Mouse (Mus musculus) myocyte (in vitro differentiated cells): ENCODE measurements at regions not wholly inside any gene's neighbourhood (a gene's known extent, or its start where the extent isn't known, plus 50 kb on each side); places are given as distances from the start of the nearest gene placed in this dataset.

ENCODE experiments used
- H3K27me3 ChIP-seq: one replicate; pipeline ENCODE4 v1.6.1; 2011; ENCODE audit not compliant: control insufficient read depth, insufficient read depth, insufficient read length
- H3K36me3 ChIP-seq: one replicate; pipeline ENCODE4 v1.6.1; 2011; ENCODE audit not compliant: control insufficient read depth, insufficient read depth
- H3K4me2 ChIP-seq: one replicate; pipeline ENCODE4 v1.6.1; 2011; ENCODE audit warnings: low read depth, control low read depth
- H3K4me3 ChIP-seq: one replicate; pipeline ENCODE4 v1.5.1; 2011; ENCODE audit warnings: mild to moderate bottlenecking, control low read depth, moderate library complexity
- H3K79me2 ChIP-seq: one replicate; pipeline ENCODE4 v1.6.1; 2011; ENCODE audit not compliant: control insufficient read depth, insufficient read depth
- H3ac ChIP-seq: one replicate; pipeline ENCODE4 v1.6.1; 2011; ENCODE audit not compliant: control insufficient read depth, insufficient read length
- CEBPB ChIP-seq: IDR thresholded peaks from 2 replicates; pipeline ENCODE4 v1.6.1; 2011; ENCODE audit warnings: mild to moderate bottlenecking, moderate library complexity; ENCODE audit not compliant: poor library complexity, insufficient read depth, severe bottlenecking
- E2F4 ChIP-seq: IDR thresholded peaks from one replicate; pipeline ENCODE4 v1.6.1; 2011; ENCODE audit warnings: mild to moderate bottlenecking, control low read depth, moderate library complexity; ENCODE audit not compliant: insufficient read depth
- MAX ChIP-seq: IDR thresholded peaks from one replicate; pipeline ENCODE4 v1.6.1; 2011; ENCODE audit warnings: low read depth, mild to moderate bottlenecking, control low read depth
- MYOD1 ChIP-seq, 3 experiments: IDR thresholded peaks; one replicate each; pipeline ENCODE4 v1.6.1; 2011; ENCODE audit warnings: control low read depth in 2 of 3, low read depth in 2 of 3, mild to moderate bottlenecking in 2 of 3, moderate library complexity in 1 of 3; ENCODE audit not compliant: insufficient read length in 2 of 3, control insufficient read depth in 1 of 3
- MYOG ChIP-seq, 3 experiments: IDR thresholded peaks; one replicate each; pipeline ENCODE4 v1.6.1; 2011; ENCODE audit warnings: control low read depth in 2 of 3, low read depth in 2 of 3, mild to moderate bottlenecking in 2 of 3; ENCODE audit not compliant: insufficient read length in 2 of 3, control insufficient read depth in 1 of 3, insufficient read depth in 1 of 3
- POLR2A ChIP-seq: IDR thresholded peaks from one replicate; pipeline ENCODE4 v1.6.1; 2011; ENCODE audit warnings: low read depth, mild to moderate bottlenecking, control low read depth, moderate library complexity; ENCODE audit not compliant: insufficient read length
- POLR2AphosphoS2 ChIP-seq: IDR thresholded peaks from one replicate; pipeline ENCODE4 v1.6.1; 2011; ENCODE audit warnings: low read depth, control low read depth; ENCODE audit not compliant: insufficient read length
- REST ChIP-seq: IDR thresholded peaks from one replicate; pipeline ENCODE4 v1.6.1; 2011; ENCODE audit warnings: mild to moderate bottlenecking, control low read depth, moderate library complexity; ENCODE audit not compliant: insufficient read depth, insufficient read length
- SRF ChIP-seq: IDR thresholded peaks from one replicate; pipeline ENCODE4 v1.6.1; 2011; ENCODE audit warnings: low read depth; ENCODE audit not compliant: control insufficient read depth, insufficient read length
- TCF12 ChIP-seq: IDR thresholded peaks from one replicate; pipeline ENCODE4 v1.6.1; 2011; ENCODE audit warnings: mild to moderate bottlenecking, control low read depth; ENCODE audit not compliant: poor library complexity, insufficient read depth, severe bottlenecking
- TCF3 ChIP-seq: IDR thresholded peaks from one replicate; pipeline ENCODE4 v1.6.1; 2011; ENCODE audit warnings: low read depth, control low read depth; ENCODE audit not compliant: insufficient read length
- USF1 ChIP-seq: IDR thresholded peaks from one replicate; pipeline ENCODE4 v1.6.1; 2011; ENCODE audit warnings: low read depth, mild to moderate bottlenecking, control low read depth, moderate library complexity

- no peaks in the 10 kb centered on the region for H3K36me3 ChIP-seq
- no peak overlapping the region for H3K4me3 ChIP-seq
- no peak overlapping the region for H3ac ChIP-seq
- TF ChIP-seq SRF (no peak), E2F4 (no peak), REST (no peak), MYOD1 (IDR thresholded peaks at IDR 0.05; ENCODE audit: control insufficient read depth in 1 of 3, insufficient read length in 2 of 3, low read depth in 2 of 3) (no peak), MAX (no peak), MYOG (IDR thresholded peaks at IDR 0.05; ENCODE audit: control insufficient read depth in 1 of 3, insufficient read depth in 1 of 3, insufficient read length in 2 of 3, low read depth in 2 of 3) (no peak), USF1 (no peak), POLR2A (no peak), POLR2AphosphoS2 (no peak), CEBPB (no peak), TCF3 (no peak), TCF12 (no peak)
- H3K4me2 ChIP-seq = no peak overlapping the region
- H3K79me2 ChIP-seq = no peaks in the 10 kb centered on the region
- no peaks in the 10 kb centered on the region for H3K27me3 ChIP-seq
Observed at GRCm38 (mm10) chr2:17811943-17812670, 80.8 kb upstream of the Nebl start.
